Mouse (Mus musculus): ENCODE data around the gene Icam1.

GRCm38 (mm10) chr9:21018600-21018999, 2.8 kb downstream of the Icam1 start:
- TF ChIP-seq CTCF (IDR thresholded peaks at IDR 0.05; ENCODE audit: insufficient read depth, low read length), result no peak
- no peak; the same call in 1 of the 2 replicates for TF ChIP-seq POLR2A (IDR thresholded peaks at IDR 0.05; ENCODE audit: borderline replicate concordance, extremely low read depth, low read depth, low read length)
